Mouse (Mus musculus): ENCODE measurements at regions not wholly inside any gene's neighbourhood (a gene's known extent, or its start where the extent isn't known, plus 50 kb on each side); places are given as distances from the start of the nearest gene placed in this dataset.

DNA sequence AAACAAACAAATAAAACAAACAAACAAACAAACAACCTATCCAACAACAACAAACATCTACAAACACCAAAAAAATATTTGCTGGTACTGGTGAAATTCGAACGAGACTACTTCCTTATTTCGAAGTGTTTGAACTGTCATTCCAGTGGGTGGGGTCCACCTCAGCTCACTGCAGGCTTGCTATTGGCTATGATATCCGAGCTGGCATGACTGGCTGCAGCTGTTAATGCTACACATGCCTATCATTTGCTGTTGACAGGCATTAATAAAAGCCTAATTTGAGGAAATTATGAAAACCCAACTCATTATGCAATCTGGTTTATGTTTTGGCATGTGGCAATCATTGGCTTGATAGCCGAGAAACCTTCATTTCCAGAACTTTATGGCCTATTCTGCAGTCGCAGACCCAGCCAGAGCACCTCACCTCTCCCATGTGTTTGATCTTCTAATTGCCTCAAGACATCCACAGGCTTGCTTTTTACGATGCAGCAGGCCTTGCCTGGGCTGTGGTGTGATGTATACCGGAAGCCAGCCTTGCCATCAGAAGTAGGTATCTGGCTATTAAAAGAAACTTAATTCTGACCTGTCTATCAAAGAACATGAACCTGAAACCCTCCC, 283.3 kb upstream of the Nr2f2 start:
- intact Hi-C loops (cut with DNase I) = no loop called here

DNA sequence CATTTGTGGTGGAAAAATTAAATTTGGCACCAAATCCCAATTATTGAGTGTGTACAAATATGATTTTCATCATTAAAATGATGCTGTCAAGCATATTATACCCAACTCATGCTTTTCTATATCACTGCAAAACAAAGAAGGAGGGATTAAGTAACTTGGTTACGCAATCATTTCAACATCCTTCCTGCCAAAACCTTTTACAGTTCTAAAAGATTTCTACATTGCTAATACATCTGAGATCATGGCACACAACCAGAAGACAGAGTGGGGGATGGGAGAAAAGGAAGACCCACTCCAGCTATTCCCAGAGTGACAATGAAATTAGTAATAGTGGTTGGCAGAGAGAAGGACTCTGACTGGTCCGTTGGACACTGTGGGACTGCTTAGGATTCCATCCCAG, 280.3 kb upstream of the Nr2f2 start:
- intact Hi-C loops (cut with DNase I) = no loop called here

DNA sequence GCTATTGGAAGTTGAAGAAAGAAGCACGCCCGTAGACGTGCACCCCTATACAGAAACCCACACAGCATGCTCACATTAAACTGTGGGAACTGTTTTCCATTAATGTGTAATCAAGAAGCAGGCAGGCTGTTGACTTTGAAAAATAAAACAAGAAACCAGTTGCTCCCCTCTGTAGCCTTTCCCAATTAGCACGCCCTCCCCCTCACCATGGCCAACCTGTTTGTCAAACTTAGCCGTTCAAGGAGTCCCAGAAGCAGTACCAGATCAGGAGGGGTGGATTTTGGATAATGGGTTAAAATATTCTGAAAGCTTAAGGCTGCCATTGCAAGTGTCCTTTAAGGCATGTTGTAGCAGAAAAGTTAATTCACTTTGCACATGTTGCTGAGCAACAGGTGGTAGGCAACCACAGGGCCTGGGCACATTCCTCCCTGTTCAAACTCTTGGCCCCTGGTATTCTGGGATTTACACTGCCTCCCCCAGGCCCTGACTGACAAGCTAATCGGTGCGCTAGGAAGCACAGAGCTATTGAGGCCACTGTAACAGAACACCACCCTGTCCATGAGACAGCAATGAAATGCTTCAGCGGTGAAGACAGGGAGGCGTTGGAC, 277.3 kb upstream of the Nr2f2 start:
- intact Hi-C loops (cut with DNase I) = loop anchor here (2.0 kb wide), 1 partner anchor 75 kb away; no protein-coding TSS in a partner anchor

DNA sequence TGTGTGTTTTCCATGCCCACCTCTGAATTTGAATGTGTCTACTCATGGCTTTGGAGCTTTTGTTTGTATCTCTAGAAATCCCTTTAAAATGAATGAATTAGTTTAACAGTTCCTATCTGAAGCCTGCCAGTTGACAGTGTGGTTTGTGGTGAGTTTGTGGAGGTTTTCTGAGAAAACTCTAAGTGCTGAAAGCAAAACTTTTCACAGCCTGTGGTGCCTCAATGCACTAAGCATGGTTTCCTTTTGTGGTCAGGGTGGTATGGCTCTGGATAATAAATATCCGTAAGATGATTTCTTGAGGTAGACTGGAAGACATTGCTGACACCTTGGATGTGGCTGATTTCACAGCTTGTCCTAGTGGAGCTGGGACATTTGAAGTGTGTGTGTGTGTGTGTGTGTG, 276.5 kb upstream of the Nr2f2 start:
- intact Hi-C loops (cut with DNase I) = loop anchor here (2.0 kb wide), 1 partner anchor 76 kb away; no protein-coding TSS in a partner anchor

DNA sequence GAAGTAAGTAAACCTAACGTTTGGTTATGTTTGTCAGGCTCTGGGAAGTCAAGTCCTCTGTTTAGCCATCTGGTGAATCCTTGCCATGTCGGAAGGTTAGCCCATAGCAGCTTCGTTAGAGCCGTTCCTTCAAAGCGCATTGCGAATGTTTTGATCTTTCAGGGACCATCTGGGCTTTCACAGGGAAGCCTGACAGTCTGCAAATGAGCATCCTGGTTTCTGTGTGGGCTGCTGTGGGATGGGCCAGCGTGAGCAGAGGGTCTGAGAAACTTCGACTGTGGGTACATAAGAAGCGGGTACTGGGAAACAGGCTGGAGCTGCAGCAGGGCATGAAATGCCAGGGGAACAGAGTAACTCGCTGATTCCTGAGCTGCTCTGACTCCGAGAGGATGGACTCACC, 274.7 kb upstream of the Nr2f2 start:
- intact Hi-C loops (cut with DNase I) = no loop called here

DNA sequence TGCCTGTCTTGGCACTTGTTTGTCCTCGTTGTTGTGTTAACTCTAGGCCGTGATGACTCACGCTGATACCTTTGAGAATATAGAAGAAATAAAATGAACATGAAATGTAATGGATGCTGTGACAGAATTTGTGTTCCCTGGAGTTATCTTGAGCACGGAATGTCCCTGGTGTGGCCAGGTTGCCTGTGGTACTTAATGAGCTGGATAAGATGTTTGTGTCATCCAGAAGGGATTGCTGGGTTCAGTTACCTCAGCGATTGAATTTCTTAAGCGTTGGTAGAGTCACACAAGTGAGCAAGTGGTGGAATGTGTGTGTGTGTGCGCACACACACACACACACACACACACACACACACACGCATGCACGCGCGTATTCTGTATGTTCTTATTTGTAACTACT, 274.0 kb upstream of the Nr2f2 start:
- intact Hi-C loops (cut with DNase I) = no loop called here

DNA sequence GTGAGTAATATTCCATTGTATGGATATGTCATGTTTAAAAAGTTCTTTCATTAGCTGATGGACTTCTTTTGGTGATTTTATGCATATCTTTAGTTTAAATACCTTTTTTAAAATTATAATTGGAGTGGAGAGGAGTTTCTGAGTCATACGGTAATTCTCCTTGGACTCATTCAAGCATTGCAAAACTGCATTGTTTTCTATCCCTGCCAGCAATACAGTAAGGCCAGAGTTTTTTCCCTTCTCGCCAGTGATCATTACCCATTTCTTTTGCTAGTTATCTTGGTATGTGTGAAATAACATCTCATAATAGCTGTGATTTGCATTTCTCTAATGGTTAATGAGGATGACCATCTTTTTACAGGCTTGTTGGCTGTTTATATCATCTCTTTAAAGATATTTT, 271.6 kb upstream of the Nr2f2 start:
- intact Hi-C loops (cut with DNase I) = no loop called here

DNA sequence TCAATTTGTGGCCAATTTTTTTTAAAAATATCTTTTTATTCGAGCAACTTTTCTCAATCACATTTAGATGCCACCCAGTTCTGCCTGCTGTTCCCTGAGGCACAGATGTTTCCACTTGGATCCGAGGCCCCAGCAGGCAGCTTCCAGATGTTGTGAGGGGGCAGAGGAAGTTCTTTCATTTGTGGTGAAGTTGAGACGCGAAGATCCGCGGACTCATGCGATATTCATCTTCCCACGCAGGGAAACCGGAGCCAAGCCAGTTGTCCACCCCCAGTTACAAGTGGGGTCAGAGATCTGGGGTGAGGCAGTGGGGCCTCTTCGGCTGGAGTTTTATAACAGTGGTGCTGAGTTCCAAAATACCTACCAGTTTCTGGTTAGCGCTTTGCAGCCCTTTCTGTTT, 267.5 kb upstream of the Nr2f2 start:
- intact Hi-C loops (cut with DNase I) = no loop called here

DNA sequence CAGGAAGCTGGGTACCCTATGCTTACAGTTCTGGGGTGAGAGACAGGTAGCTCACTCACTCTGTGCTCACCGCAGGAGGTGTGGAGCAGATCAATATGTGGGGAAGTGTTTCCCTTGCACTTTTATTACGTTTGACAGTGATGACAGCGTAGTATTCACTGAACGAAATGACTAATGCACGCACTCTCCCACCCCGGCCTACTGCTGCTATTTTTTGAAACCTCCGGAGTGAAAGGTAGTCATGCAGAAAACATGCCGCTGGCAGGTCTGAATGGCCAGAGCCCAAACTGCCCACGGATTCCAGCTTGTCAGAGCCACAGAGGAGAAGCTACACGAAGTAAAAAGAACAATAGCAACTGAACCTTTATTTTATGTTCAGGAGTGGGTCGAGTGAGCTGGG, 267.0 kb upstream of the Nr2f2 start:
- intact Hi-C loops (cut with DNase I) = no loop called here

DNA sequence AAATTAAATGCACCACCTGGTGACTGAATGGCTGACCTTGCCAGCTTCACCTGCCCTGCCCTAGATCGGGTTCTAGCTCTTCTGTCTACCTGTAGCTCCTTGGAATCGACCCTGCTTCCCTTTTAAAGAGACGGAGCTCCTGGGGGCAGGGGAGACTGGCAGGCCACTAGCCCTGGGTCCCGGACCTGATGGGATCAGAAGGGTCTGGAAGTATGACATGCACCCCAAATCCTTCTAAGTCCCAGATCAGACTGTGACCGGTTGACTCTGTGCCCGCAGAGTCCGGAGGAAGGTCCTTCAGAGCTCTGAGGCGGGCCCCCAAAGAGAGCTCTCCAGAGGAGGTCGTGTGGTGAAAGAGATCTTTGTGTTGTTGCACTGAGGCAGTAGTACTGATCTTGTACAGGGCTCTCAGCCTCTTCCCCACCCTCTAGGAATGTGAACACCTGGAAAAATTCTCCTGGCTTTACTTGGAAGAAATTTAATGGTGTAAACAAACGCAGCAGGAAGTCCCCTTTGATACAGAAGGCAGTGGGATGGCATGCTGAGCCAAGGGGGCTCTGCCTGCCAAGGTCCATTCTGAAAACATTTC, 259.2 kb upstream of the Nr2f2 start:
- intact Hi-C loops (cut with DNase I) = no loop called here

DNA sequence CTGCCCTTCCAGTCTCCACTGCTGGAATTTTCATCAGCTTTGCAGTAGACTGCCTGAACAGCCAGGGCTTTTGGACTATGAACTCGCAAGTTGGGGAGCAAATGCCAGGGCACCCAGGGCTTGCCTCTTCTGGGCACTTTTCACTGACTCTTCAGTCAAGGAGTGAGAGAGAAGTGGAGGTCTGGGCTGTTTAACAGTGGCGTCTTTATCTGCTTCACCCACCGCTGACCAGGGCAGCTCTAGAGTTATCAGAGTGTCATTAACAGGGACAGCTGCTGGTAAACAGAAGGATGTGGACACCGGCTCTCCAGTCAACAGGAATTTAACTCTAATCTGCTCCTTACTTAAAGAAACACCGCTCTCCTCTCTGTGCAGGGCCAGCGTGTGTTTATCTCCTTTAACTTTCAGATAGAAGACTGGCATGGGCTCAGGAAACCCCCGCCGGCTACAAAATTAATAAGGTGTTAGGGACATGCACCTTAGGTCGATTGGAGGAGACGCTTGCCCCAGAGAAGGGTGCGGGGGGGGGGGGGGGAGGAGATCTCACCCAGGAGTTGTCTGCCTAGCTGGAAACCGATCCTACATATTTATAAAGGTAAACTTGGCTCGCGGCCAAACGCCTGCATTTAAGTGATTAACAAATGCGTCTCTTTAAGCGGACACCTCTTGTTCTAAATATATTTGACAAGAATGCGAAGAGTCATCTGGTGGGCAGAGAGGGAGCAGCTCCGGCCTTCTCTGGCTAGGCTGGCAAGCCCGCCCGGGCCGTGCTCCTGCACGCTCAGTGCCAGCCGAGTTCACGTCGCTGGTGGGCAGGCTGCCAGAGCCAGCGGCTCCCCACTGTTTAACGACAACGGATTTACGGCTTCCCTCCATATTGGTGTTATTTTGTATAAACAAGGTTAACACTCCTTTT, 258.4 kb upstream of the Nr2f2 start:
- intact Hi-C loops (cut with DNase I) = no loop called here

DNA sequence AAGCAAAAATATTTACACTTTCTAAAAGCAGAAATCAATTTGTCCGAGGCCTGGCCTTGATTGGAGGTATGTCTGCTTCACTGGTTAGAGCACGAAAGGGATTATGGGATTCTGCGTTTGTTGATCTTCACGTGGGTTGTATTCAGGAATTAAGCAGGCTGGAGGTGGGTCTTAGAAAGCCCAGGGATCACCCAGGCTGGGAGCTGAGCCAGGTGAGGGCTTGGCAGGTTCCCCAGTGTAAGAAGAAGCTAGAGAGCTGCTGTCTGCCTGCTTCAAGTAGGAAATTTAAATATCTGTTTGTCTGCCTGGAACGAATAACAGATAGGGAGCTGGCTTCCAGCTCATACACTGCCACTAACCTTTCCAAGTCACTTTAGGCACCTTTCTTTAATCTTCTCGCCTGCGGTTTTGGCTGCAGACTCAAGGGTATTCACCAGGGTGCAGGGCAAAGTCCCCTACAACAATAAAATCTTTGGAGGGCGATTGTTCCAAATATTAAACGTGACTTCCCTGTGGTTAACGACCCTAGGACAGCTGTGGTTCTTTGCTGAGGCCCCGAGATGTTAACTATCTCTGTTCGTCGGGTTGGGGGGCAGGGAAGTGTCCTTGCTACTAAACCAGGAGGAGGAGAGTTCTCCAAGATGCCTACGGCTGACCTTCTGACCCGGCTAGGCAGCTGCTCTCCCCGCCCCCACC, 257.6 kb upstream of the Nr2f2 start:
- intact Hi-C loops (cut with DNase I) = no loop called here

DNA sequence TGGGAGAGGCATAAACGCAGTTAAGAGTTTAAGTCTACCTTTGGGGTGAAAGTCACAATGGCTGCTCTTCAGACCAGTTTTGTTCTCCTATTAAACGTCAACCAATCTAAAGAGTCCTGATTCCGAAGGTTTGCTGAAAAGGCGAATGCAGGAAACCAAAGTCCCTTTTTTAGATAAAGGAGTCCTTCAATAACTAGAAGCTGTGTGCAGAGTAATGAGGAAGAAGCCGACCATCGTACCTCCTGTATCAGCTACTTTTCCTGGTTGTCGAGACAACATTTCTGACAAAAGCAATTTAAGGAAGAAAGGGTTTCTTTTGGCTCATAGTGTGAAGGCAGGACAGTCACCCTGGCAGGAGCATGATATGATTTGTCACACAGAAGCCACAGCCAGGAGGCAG, 252.9 kb upstream of the Nr2f2 start:
- intact Hi-C loops (cut with DNase I) = no loop called here

DNA sequence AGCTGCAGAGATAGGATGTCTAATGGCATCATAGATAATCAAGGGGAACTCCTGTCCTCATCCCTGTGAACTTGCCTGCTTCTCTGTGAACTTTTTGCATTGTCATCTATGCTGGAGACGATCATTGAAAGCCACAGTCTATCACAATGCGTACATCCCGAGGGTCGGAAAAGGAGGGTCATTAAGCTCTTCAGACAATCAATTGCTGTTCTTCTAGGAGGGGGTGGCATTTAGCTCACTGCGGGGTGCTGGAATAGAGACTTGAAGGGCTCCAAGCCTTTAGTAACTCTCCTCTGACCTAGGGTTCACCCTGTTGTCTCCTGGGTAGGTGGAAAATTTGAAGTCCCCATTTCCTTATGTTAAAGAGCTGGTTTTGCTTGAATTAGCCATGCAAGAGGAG, 251.7 kb upstream of the Nr2f2 start:
- intact Hi-C loops (cut with DNase I) = no loop called here

DNA sequence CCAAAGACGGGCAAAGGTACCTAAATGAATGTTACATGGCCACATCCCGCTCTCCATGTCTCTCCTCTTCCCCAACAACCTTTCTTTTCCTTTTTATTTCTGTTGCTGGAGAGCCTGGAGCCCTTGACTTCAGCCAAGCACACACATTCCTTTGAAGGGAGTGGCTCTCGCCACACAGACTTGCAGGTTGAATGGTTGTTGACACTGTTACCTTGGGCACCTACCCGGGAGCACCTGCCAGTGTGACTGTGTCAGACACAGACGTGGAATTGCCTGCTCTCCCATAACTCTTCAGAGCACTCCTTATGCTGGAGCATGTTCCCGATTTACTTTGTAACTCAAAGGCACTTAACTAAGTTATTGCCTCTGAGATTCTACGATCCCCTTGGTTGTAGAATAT, 240.0 kb upstream of the Nr2f2 start:
- intact Hi-C loops (cut with DNase I) = no loop called here

DNA sequence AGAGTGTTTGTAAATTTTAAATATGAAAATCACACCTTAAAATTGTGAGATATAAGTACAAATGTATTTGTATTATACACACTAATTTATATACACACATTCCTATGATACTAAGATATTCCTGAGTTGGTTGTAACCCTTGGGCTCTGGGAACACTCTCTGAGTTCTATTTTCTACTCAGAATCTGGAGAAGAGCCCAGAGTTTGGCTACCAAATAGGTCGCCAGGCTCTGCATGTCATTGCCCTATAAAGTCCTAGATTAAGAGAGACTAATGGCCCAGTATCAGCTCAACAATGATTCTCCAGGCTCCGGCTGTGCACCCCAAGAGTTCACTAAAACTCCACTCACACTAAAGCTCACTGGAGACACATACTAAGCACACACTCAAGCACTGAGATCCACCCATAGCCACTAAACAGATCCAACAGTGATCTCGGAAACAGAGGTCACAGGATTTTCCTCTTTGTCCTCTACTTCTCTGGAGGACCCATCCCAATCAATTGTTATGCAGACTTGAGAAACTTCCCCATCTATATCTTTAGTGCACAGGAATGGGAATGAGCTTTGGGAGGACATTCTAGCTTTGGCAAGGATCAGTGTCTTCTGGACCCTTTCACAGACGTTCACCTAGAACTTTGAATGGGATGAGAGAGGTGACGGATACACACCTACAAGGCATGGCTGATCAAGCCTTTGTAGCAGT, 238.1 kb upstream of the Nr2f2 start:
- intact Hi-C loops (cut with DNase I) = no loop called here

DNA sequence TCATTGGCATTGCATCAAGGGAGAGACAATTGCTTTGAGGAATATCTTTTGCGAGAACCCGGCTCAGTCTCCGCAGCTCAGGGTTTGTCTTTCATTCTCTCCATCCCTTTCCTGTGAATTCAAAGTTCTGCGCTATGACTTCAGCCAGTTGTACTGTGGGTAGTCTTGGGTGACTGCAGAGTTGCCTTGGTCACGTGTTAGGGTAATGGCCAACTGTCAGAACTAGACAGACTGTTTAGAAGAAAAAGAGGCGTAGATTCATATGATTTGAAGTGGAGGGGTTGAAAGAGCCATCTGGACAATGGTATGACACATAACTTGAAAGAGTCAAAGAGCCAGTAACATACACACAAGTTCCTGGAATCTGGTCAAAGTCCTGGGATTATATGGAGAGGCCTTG, 226.5 kb upstream of the Nr2f2 start:
- intact Hi-C loops (cut with DNase I) = no loop called here

DNA sequence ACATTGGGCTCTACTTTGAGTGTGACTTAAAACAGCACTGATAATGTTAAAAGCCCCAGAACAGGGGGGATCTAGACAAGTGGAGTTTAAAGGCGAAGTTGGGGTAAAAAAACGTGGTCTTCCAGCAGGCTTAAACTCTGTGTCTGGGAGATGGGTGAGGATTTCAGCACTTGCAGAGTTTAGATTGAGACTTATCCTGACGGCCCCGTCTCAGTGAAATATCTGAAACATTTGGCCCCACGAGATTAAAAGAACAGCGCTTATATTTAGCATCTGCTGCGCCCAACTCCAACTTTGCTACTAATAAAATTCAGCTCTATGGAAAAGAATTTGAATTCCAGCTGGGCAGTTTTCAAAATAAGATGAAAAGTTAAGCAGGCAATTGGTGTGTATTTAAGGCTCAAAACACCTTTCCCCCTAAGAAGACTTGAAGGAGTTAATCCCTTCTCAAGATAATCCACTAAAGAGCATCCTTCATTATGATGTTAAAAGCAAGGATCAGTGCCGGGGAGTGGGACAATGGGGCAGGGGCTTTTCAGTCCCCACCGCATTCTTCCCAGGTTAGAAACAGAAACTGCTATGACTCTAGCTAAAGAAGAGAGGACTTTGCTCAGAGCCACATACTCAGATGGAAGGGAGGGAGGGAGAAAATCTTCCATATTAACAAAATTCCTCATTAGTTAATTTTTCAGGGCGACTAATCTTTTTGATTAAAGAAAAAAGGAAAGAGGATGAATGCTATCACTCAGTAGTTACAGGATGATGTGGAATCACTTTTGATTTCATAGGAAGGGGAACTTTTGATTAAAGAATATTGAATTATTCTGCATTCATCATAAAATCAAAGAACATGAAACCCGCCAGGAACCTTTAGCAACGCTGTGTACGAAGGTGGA, 225.1 kb upstream of the Nr2f2 start:
- intact Hi-C loops (cut with DNase I) = no loop called here

DNA sequence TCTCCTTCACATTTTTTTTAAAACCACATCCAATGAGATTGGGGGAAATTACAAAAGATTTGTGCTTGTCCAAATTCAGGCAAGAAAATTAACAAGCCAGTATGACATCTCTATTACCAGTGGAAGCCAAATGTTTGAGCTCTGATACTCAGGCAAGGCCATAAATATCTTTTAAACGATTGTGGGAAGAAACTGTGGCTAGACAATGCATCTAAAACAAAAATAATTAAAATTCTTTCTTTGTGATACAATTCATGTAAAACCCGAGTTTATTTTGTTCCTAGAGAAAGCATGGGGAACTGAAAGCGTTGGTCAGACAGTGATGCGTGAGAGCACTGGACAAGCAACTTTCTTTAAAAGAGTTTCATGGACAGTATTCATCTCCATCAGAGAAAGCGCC, 223.2 kb upstream of the Nr2f2 start:
- intact Hi-C loops (cut with DNase I) = no loop called here

DNA sequence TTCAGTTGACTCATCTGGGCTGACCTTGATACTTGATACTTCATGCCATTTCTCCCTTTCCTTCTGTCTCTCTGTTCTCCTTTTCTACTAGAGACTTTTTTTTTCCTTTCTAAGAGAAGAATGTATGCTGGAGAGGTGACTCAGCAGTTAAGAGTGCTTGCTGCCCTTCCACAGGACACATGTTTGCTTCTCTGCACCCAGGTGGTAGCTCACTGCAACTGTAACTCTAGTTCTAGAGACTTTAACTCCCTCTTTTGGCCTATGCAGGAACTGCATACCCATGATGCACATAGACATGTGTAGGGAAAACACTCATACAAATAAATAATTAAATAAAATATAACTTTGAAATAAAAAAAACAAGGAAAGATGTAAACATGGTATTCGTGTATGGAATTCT, 221.5 kb upstream of the Nr2f2 start:
- intact Hi-C loops (cut with DNase I) = no loop called here

Measured in adrenal gland (tissue).